Mouse (Mus musculus) lung, embryonic 14.5 days (tissue): ENCODE measurements around the gene Slc9a8. TPM values are rescaled to one million over a fixed set of nuclear protein-coding genes. Genes with fewer than 3 reads are reported as not detected.

Experiments
- ATAC-seq: fragments of 200-750 bp; cut with Nextera tagmentation; 2 replicates; pipeline ENCODE4 v1.8.0; 2017; ENCODE audit warnings: mild to moderate bottlenecking, moderate TSS enrichment, moderate library complexity; ENCODE audit not compliant: insufficient read depth
- DNase-seq: peaks from one replicate; pipeline ENCODE4 v3.0.0-alpha.2; 2015
- H3K27ac ChIP-seq: fragments of 300-500 bp; sonication (generic); 2 replicates; pipeline ENCODE4 v1.5.1; 2014; ENCODE audit warnings: low read depth, mild to moderate bottlenecking, moderate library complexity
- H3K27me3 ChIP-seq: fragments of 300-500 bp; sonication (generic); 2 replicates; pipeline ENCODE4 v1.6.1; 2014; ENCODE audit warnings: low read length, control low read depth; ENCODE audit not compliant: insufficient read depth
- H3K36me3 ChIP-seq: fragments of 300-500 bp; sonication (generic); 2 replicates; pipeline ENCODE4 v1.6.1; 2014; ENCODE audit warnings: control low read depth; ENCODE audit not compliant: insufficient read depth
- H3K4me1 ChIP-seq: fragments of 300-500 bp; sonication (generic); 2 replicates; pipeline ENCODE4 v1.6.1; 2014; ENCODE audit warnings: antibody characterized with exemption, control low read depth; ENCODE audit not compliant: insufficient read depth
- H3K4me2 ChIP-seq: fragments of 300-500 bp; sonication (generic); 2 replicates; pipeline ENCODE4 v1.6.1; 2014; ENCODE audit warnings: mild to moderate bottlenecking
- H3K4me3 ChIP-seq: fragments of 300-500 bp; sonication (generic); 2 replicates; pipeline ENCODE4 v1.5.1; 2014; ENCODE audit warnings: low read depth, low read length
- H3K9ac ChIP-seq: fragments of 300-500 bp; sonication (generic); 2 replicates; pipeline ENCODE4 v1.6.1; 2014
- H3K9me3 ChIP-seq: fragments of 300-500 bp; sonication (generic); 2 replicates; pipeline ENCODE4 v1.6.1; 2016; ENCODE audit warnings: low read depth, low read length, control low read depth
- CTCF ChIP-seq: IDR thresholded peaks from 2 replicates; pipeline ENCODE4 v1.5.1; 2016; ENCODE audit warnings: antibody characterized with exemption, low read depth
- WGBS: fragments of 180-500 bp; shearing (Covaris S2); extraction: QIAGEN DNeasy Blood & Tissue Kit; methylation state at CpG from one replicate; pipeline ENCODE4 v1.1.7; 2014; 5-methylcytosine and 5-hydroxymethylcytosine counted together
- polyA plus RNA-seq: library from polyadenylated mRNA; unstranded; fragments of >200 nt; fragmentation: Nextera tagmentation; extraction: Ambion mirVana; gene quantifications from 2 replicates; pipeline ENCODE4 v1.2.1, GENCODE M21; 2014

Gene Slc9a8
- polyA plus RNA-seq, 1 experiment from 2014 or later, result 23.6 TPM

DNA sequence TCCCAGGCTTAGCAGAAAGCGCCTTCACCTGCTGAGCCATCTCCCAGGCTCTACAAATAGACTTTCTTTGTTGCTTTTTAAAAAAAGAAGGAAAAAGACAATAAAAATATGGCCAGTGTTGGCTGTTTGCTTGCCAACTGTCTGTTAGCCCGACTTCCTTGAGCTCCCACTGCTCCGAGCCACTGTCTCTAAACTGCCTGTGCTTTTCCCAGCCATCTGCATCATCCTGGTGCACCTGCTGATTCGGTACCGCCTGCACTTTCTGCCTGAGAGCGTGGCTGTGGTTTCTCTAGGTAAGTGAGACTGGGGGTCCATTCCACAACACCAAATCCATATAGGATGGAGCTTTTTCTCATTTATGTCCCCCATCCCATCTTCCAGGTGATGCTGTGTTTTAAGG is 13.1 kb downstream of the Slc9a8 start:
- WGBS, result 95% methylated on average over 6 of the region's 6 CpGs
- H3K36me3 ChIP-seq, result peaks cover 40% of the 10 kb centered on the region; the same call in 1 of the 2 replicates

GRCm38 (mm10) chr2:167435631-167436030 is 14.1 kb downstream of the Slc9a8 start:
- DNase-seq, result no peak
- no peak overlapping the region for H3K4me2 ChIP-seq
- H3K27me3 ChIP-seq, result no peaks in the 10 kb centered on the region
- ATAC-seq, result no peak
- H3K27ac ChIP-seq, result no peak overlapping the region
- H3K36me3 ChIP-seq, result peaks cover 42% of the 10 kb centered on the region; the same call in 1 of the 2 replicates
- no peaks in the 10 kb centered on the region for H3K4me1 ChIP-seq
- 94% methylated on average over 2 of the region's 2 CpGs for WGBS
- no peak overlapping the region for H3K9ac ChIP-seq
- H3K9me3 ChIP-seq, result no peaks in the 10 kb centered on the region
- H3K4me3 ChIP-seq, result no peak overlapping the region
- no peak for TF ChIP-seq CTCF

More for the DNA sequence above, 13.1 kb downstream of the Slc9a8 start:
- H3K9ac ChIP-seq, result no peak overlapping the region
- no peak for TF ChIP-seq CTCF
- H3K27ac ChIP-seq, result no peak overlapping the region
- H3K27me3 ChIP-seq, result no peaks in the 10 kb centered on the region
- no peak overlapping the region for H3K4me2 ChIP-seq
- H3K9me3 ChIP-seq, result no peaks in the 10 kb centered on the region
- no peak overlapping the region for H3K4me3 ChIP-seq
- DNase-seq, result no peak
- no peak for ATAC-seq
- no peaks in the 10 kb centered on the region for H3K4me1 ChIP-seq

GRCm38 (mm10) chr2:167436371-167436770 is 14.9 kb downstream of the Slc9a8 start:
- H3K4me3 ChIP-seq, result no peak overlapping the region

GRCm38 (mm10) chr2:167439422-167439821 is 17.9 kb downstream of the Slc9a8 start:
- DNase-seq (no peak), ATAC-seq (no peak)
- H3K36me3 ChIP-seq, result peaks cover 68% of the 10 kb centered on the region
- H3K4me1 ChIP-seq, result no peaks in the 10 kb centered on the region
- H3K9me3 ChIP-seq, result no peaks in the 10 kb centered on the region
- no peak for TF ChIP-seq CTCF
- no peak overlapping the region for H3K4me3 ChIP-seq
- no peak overlapping the region for H3K4me2 ChIP-seq
- H3K27me3 ChIP-seq, result no peaks in the 10 kb centered on the region
- no peak overlapping the region for H3K9ac ChIP-seq
- WGBS, result 96% methylated on average over 3 of the region's 3 CpGs
- H3K27ac ChIP-seq, result no peak overlapping the region

More at GRCm38 (mm10) chr2:167436371-167436770, 14.9 kb downstream of the Slc9a8 start:
- H3K36me3 ChIP-seq, result peaks cover 49% of the 10 kb centered on the region
- H3K9ac ChIP-seq, result no peak overlapping the region
- no peaks in the 10 kb centered on the region for H3K27me3 ChIP-seq
- H3K9me3 ChIP-seq, result no peaks in the 10 kb centered on the region
- no peak overlapping the region for H3K27ac ChIP-seq
- TF ChIP-seq CTCF, result no peak
- no peak for ATAC-seq
- no peak overlapping the region for H3K4me2 ChIP-seq
- DNase-seq, result no peak
- no peaks in the 10 kb centered on the region for H3K4me1 ChIP-seq
- 86% methylated on average over 5 of the region's 5 CpGs for WGBS

DNA sequence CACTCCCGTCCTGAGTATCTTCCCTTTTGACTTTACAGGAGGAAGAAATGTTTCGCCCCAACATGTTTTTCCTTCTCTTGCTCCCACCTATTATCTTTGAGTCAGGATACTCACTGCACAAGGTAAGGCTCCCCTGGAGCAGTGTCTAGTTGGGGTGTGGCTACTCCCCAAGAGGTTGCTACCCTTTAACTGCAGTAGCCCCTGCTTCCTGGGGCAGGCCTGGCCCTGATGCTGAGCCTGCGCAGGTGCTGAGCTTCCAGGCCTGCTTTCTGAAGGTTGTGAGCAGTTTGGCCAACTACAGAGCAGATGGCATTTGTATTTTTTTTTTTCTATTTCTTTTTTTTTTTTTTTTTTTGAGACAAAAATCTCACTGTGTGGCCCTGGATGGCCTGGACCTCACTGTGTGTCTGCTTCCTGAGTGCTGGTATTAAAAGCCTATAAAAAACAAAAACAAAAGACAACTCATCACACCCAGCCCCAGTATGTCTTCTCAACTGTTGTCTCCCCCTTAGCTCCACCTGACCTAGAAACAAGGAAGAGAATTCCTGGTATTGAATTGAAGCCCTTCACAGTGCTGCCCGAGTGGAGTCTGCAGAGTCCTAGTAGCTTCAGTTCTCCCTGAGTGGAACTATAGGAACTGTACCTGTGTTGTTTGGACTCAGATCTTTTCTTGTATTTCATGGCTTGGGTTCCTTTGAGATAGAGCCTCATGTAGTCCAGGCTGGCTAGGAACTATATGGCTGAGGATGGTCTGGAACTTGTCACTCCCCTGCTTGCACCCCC is 22.1 kb downstream of the Slc9a8 start:
- H3K4me1 ChIP-seq, result no peaks in the 10 kb centered on the region
- H3K9ac ChIP-seq, result no peak overlapping the region
- no peaks in the 10 kb centered on the region for H3K27me3 ChIP-seq
- H3K4me3 ChIP-seq, result no peak overlapping the region
- ATAC-seq (no peak), DNase-seq (no peak)
- peaks cover 85% of the 10 kb centered on the region for H3K36me3 ChIP-seq
- H3K27ac ChIP-seq, result no peak overlapping the region
- 96% methylated on average over 4 of the region's 4 CpGs for whole genome bisulfite sequencing
- H3K4me2 ChIP-seq, result no peak overlapping the region
- TF ChIP-seq CTCF, result no peak
- no peaks in the 10 kb centered on the region for H3K9me3 ChIP-seq

DNA sequence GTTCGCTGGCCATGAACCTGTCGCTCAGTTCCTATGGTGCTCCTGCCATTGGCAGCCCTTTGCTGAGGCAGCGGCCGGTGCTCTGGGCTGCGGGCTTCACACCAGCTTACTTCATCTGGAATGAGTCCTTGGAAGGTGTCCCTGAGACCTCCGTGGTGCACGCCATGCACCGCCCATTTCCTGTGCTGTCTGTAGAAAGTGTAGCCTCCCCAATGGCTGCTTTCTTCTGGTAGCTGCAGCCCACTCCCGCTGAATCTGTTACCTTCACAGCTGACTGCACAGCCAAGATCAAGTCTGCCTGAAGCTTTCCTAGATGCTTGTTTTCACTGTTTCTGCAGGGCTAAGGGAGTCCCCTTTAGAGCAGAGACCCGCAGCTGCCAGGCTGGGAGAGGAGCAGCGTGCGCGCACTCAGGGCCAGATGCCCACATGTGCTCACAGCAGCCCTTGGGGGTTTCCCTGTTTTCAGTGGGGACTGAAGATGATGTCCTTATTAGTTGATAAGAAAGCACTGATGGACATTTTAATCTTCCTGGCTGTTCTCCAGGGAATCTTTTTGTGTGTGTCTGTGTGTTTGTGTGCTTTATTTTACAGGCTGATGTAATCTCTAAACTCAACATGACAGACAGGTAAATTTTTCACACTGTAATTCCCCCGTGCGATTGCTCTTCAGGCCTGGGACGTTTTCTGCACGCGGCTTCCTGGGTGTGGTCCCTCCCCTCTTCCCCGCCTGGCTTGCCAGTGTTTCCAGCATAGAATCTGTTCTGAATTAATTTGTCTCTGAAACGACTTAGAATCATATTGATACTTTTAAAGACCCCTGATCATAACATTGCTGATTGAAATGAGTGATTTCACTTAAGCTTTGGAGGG is 24.6 kb downstream of the Slc9a8 start:
- Histone ChIP-seq H3K4me2 (no peak overlapping the region), H3K36me3 (peaks cover 93% of the 10 kb centered on the region), H3K9ac (no peak overlapping the region), H3K27me3 (no peaks in the 10 kb centered on the region), H3K27ac (no peak overlapping the region; the same call in 1 of the 2 replicates), H3K4me3 (no peak overlapping the region), H3K4me1 (no peaks in the 10 kb centered on the region), H3K9me3 (no peaks in the 10 kb centered on the region)
- ATAC-seq, result no peak
- no peak for DNase-seq
- no peak for TF ChIP-seq CTCF
- WGBS, result 79% methylated on average over 20 of the region's 20 CpGs

- WGBS, result 92% methylated on average over 7 of the region's 7 CpGs
- Histone ChIP-seq H3K27ac (no peak overlapping the region), H3K4me2 (no peak overlapping the region), H3K27me3 (no peaks in the 10 kb centered on the region), H3K36me3 (peaks cover 91% of the 10 kb centered on the region), H3K9ac (no peak overlapping the region), H3K4me3 (no peak overlapping the region), H3K9me3 (no peaks in the 10 kb centered on the region), H3K4me1 (no peaks in the 10 kb centered on the region)
- ATAC-seq, result no peak
- no peak for TF ChIP-seq CTCF
- DNase-seq, result no peak
These were observed 25.7 kb downstream of the Slc9a8 start for GRCm38 (mm10) chr2:167447207-167447606.
